Mouse (Mus musculus) forebrain, embryonic 14.5 days (tissue): ENCODE measurements around the gene Fzd1. TPM values are rescaled to one million over a fixed set of nuclear protein-coding genes. Genes with fewer than 3 reads are reported as not detected.

Experiments used
- ATAC-seq: fragments of 200-750 bp; cut with Nextera tagmentation; 2 replicates; pipeline ENCODE4 v1.8.0; 2017; ENCODE audit warnings: mild to moderate bottlenecking, moderate library complexity
- DNase-seq: peaks from one replicate; pipeline ENCODE4 v3.0.0-alpha.2; 2015; ENCODE audit warnings: low spot score
- H3K27ac ChIP-seq: fragments of 300-500 bp; sonication (generic); 2 replicates; pipeline ENCODE4 v1.5.1; 2014; ENCODE audit warnings: low read depth, mild to moderate bottlenecking, control low read depth, low read length, moderate library complexity
- H3K27me3 ChIP-seq: fragments of 300-500 bp; sonication (generic); replicated peaks from 2 replicates; pipeline ENCODE4 v1.6.1; 2014; ENCODE audit warnings: low read length, control low read depth, mixed read lengths; ENCODE audit not compliant: control insufficient read depth, insufficient read depth
- H3K36me3 ChIP-seq: fragments of 300-500 bp; sonication (generic); 2 replicates; pipeline ENCODE4 v1.6.1; 2014; ENCODE audit warnings: low read length, control low read depth; ENCODE audit not compliant: control insufficient read depth, insufficient read depth
- H3K4me1 ChIP-seq: fragments of 300-500 bp; sonication (generic); 2 replicates; pipeline ENCODE4 v1.6.1; 2014; ENCODE audit warnings: antibody characterized with exemption, low read length, control low read depth; ENCODE audit not compliant: control insufficient read depth, insufficient read depth
- H3K4me2 ChIP-seq: fragments of 300-500 bp; sonication (generic); 2 replicates; pipeline ENCODE4 v1.6.1; 2014; ENCODE audit warnings: mild to moderate bottlenecking, control low read depth, low read length
- H3K4me3 ChIP-seq: fragments of 300-500 bp; sonication (generic); 2 replicates; pipeline ENCODE4 v1.5.1; 2014; ENCODE audit warnings: low read depth, low read length, control low read depth
- H3K9ac ChIP-seq: fragments of 300-500 bp; sonication (generic); 2 replicates; pipeline ENCODE4 v1.6.1; 2014; ENCODE audit warnings: mild to moderate bottlenecking, low read length, control low read depth, moderate library complexity
- H3K9me3 ChIP-seq: fragments of 300-500 bp; sonication (generic); replicated peaks from 2 replicates; pipeline ENCODE4 v1.6.1; 2016; ENCODE audit warnings: low read length, control low read depth, mixed read lengths; ENCODE audit not compliant: control insufficient read depth
- WGBS: fragments of 180-500 bp; shearing (Covaris S2); extraction: QIAGEN DNeasy Blood & Tissue Kit; methylation state at CpG from one replicate; pipeline ENCODE4 v1.1.7; 2014; 5-methylcytosine and 5-hydroxymethylcytosine counted together
- polyA plus RNA-seq: library from polyadenylated mRNA; unstranded; fragments of >200 nt; fragmentation: Nextera tagmentation; extraction: Ambion mirVana; gene quantifications from 2 replicates; pipeline ENCODE4 v1.2.1, GENCODE M21; 2014

Fzd1 gene
- polyA plus RNA-seq, 1 experiment from 2014 or later = 16.4 TPM

DNA sequence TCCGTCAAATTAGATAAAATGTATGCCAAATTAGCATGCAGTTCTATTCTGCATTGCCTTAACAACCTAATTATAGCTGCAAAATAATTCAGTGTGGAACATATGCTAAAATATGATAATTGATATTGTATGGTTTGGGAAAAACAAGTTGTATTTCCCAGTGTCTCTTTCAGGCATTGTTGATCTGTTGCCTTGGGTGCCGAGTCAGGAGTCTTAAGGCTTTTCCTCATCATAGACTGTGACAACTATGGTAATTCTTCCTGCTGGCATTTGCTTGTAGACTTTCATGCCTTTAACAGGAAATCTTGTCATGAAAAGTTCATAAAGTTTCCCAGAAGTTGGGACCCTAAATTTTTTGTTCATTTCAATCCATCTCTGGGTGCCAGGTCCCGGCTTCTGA, 20.4 kb upstream of the Fzd1 start:
- 73% methylated on average over 3 of the region's 3 CpGs for WGBS
- no peak overlapping the region for H3K4me2 ChIP-seq
- H3K4me1 ChIP-seq = peaks cover 4% of the 10 kb centered on the region
- H3K4me3 ChIP-seq = no peak overlapping the region
- no peaks in the 10 kb centered on the region for H3K27me3 ChIP-seq
- ATAC-seq (peak; percentile 26; the same call in 1 of the 2 replicates), DNase-seq (peak; percentile 13)
- no peak overlapping the region for H3K27ac ChIP-seq
- H3K36me3 ChIP-seq = no peaks in the 10 kb centered on the region
- no peak overlapping the region for H3K9ac ChIP-seq
- no peaks in the 10 kb centered on the region for H3K9me3 ChIP-seq

- H3K9me3 ChIP-seq = no peaks in the 10 kb centered on the region
- no peak overlapping the region for H3K9ac ChIP-seq
- H3K4me1 ChIP-seq = peaks cover 8% of the 10 kb centered on the region
- H3K27ac ChIP-seq = no peak overlapping the region
- no peak overlapping the region for H3K4me2 ChIP-seq
- ATAC-seq (no peak), DNase-seq (no peak)
- H3K36me3 ChIP-seq = no peaks in the 10 kb centered on the region
- WGBS = 78% methylated on average over 2 of the region's 2 CpGs
- H3K4me3 ChIP-seq = no peak overlapping the region
- H3K27me3 ChIP-seq = no peaks in the 10 kb centered on the region
Observed at GRCm38 (mm10) chr5:4776495-4776894, 18.7 kb upstream of the Fzd1 start.

GRCm38 (mm10) chr5:4773090-4773772, 15.4 kb upstream of the Fzd1 start:
- ATAC-seq = peak; percentile 50
- no peak overlapping the region for H3K4me2 ChIP-seq
- no peak overlapping the region for H3K4me3 ChIP-seq
- H3K9ac ChIP-seq = no peak overlapping the region
- H3K4me1 ChIP-seq = peaks cover 8% of the 10 kb centered on the region
- H3K9me3 ChIP-seq = no peaks in the 10 kb centered on the region
- DNase-seq = peak; percentile 69
- no peak overlapping the region for H3K27ac ChIP-seq
- 8% methylated on average over 9 of the region's 9 CpGs for WGBS
- H3K27me3 ChIP-seq = no peaks in the 10 kb centered on the region
- no peaks in the 10 kb centered on the region for H3K36me3 ChIP-seq

- no peaks in the 10 kb centered on the region for H3K9me3 ChIP-seq
- no peaks in the 10 kb centered on the region for H3K27me3 ChIP-seq
- ATAC-seq = no peak
- no peak overlapping the region for H3K4me2 ChIP-seq
- H3K4me3 ChIP-seq = no peak overlapping the region
- H3K4me1 ChIP-seq = peaks cover 8% of the 10 kb centered on the region
- no peak overlapping the region for H3K9ac ChIP-seq
- H3K36me3 ChIP-seq = no peaks in the 10 kb centered on the region
- WGBS = 90% methylated on average over 1 of the region's 1 CpGs
- H3K27ac ChIP-seq = no peak overlapping the region
- DNase-seq = no peak
Observed at GRCm38 (mm10) chr5:4770609-4771008, 12.8 kb upstream of the Fzd1 start.

DNA sequence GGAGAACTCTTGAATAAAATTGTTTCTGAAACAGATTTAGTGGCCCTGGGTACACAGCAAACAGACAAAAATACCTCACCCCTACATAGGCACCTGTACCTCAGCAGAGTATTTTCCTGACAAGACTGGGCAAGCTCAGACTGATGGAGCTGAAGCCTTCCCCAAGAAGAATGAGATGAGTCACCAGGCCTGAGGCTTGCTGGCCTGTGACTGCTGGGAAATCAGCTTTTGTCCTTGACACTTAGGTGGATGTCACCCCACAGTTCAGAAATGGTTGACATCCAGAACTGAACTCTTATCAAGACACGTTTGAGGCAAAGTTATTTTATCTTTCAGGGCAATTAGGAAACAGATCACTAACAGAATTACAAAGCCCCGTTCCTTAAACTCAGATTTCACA, 10.1 kb upstream of the Fzd1 start:
- no peaks in the 10 kb centered on the region for H3K36me3 ChIP-seq
- no peaks in the 10 kb centered on the region for H3K4me1 ChIP-seq
- H3K27me3 ChIP-seq = no peaks in the 10 kb centered on the region
- no peak for DNase-seq
- ATAC-seq = no peak
- H3K9me3 ChIP-seq = no peaks in the 10 kb centered on the region
- WGBS = 86% methylated on average over 2 of the region's 2 CpGs
- H3K9ac ChIP-seq = no peak overlapping the region
- H3K27ac ChIP-seq = no peak overlapping the region
- H3K4me3 ChIP-seq = no peak overlapping the region
- H3K4me2 ChIP-seq = no peak overlapping the region

- Histone ChIP-seq H3K4me1 (no peaks in the 10 kb centered on the region), H3K9ac (no peak overlapping the region)
- 86% methylated on average over 5 of the region's 5 CpGs for WGBS
Observed at GRCm38 (mm10) chr5:4766719-4767118, 8.9 kb upstream of the Fzd1 start.

GRCm38 (mm10) chr5:4761891-4762290, 4.1 kb upstream of the Fzd1 start:
- DNase-seq (no peak), ATAC-seq (no peak)
- H3K9me3 ChIP-seq = no peaks in the 10 kb centered on the region
- H3K9ac ChIP-seq = no peak overlapping the region
- no peaks in the 10 kb centered on the region for H3K27me3 ChIP-seq
- H3K36me3 ChIP-seq = no peaks in the 10 kb centered on the region
- H3K27ac ChIP-seq = no peak overlapping the region
- H3K4me3 ChIP-seq = no peak overlapping the region
- H3K4me1 ChIP-seq = peaks cover 5% of the 10 kb centered on the region
- no peak overlapping the region for H3K4me2 ChIP-seq

More at GRCm38 (mm10) chr5:4766719-4767118, 8.9 kb upstream of the Fzd1 start:
- no peak overlapping the region for H3K4me2 ChIP-seq
- no peaks in the 10 kb centered on the region for H3K27me3 ChIP-seq
- no peaks in the 10 kb centered on the region for H3K36me3 ChIP-seq
- no peak overlapping the region for H3K4me3 ChIP-seq
- H3K9me3 ChIP-seq = no peaks in the 10 kb centered on the region
- DNase-seq (no peak), ATAC-seq (no peak)
- no peak overlapping the region for H3K27ac ChIP-seq

- Histone ChIP-seq H3K27ac (peak overlapping the region; percentile 96), H3K4me3 (peak overlapping the region; percentile 88), H3K4me2 (peak overlapping the region; percentile 96), H3K27me3 (no peaks in the 10 kb centered on the region), H3K9me3 (no peaks in the 10 kb centered on the region), H3K36me3 (peaks cover 4% of the 10 kb centered on the region; the same call in 1 of the 2 replicates), H3K9ac (peak overlapping the region; percentile 95), H3K4me1 (peaks cover 24% of the 10 kb centered on the region)
- ATAC-seq = no peak; the same call in 1 of the 2 replicates
- under 1% methylated on average over 23 of the region's 23 CpGs for whole genome bisulfite sequencing
- DNase-seq = peak; percentile 38
Observed at GRCm38 (mm10) chr5:4758331-4759080, 671 bp upstream of the Fzd1 start.
